Mouse (Mus musculus): ENCODE results near the gene Spns1. TPM values are rescaled to one million over a fixed set of nuclear protein-coding genes. Genes with fewer than 3 reads are reported as not detected.

Spns1 gene
- polyA plus RNA-seq, 1 experiment from 2014 or later: 45.1 TPM

- Histone ChIP-seq H3K9me3 (replicated peaks) (no peaks in the 10 kb centered on the region), H3K9ac (0 out of 2 replicates have a peak within 1 kb of the TSS, but pooled peaks have one; percentile 12), H3K4me3 (0 out of 2 replicates have a peak within 1 kb of the TSS, but pooled peaks have one; percentile 1), H3K27ac (ENCODE audit: poor library complexity, severe bottlenecking) (no peak within 1 kb of the TSS), H3K4me2 (peak within 1 kb of the TSS; percentile 24), H3K27me3 (replicated peaks) (no peaks in the 10 kb centered on the region), H3K4me1 (replicated peaks) (peaks cover 11% of the 10 kb centered on the region), H3K36me3 (peaks cover 55% of the 10 kb centered on the region)
- 53% methylated on average over 13 of the region's 13 CpGs for WGBS
- ATAC-seq (ENCODE audit: insufficient number of reproducible peaks, low FRiP score): 0 out of 2 replicates have a peak, but pooled peaks have one; percentile 22
Observed at GRCm38 (mm10) chr7:126369393-126369792, 7.9 kb downstream of the Spns1 start, which contains the start of gene Lat. Lat (minus strand) TSS chr7:126369570.

- WGBS: 81% methylated on average over 8 of the region's 8 CpGs
- peaks cover 49% of the 10 kb centered on the region for H3K36me3 ChIP-seq
- no peak overlapping the region for H3K27ac ChIP-seq (ENCODE audit: poor library complexity, severe bottlenecking)
- peaks cover 11% of the 10 kb centered on the region for H3K4me1 ChIP-seq (replicated peaks)
- H3K9me3 ChIP-seq (replicated peaks): no peaks in the 10 kb centered on the region
- no peak overlapping the region for H3K4me2 ChIP-seq
- no peak for ATAC-seq (ENCODE audit: insufficient number of reproducible peaks, low FRiP score)
- H3K4me3 ChIP-seq: no peak overlapping the region
- H3K27me3 ChIP-seq (replicated peaks): no peaks in the 10 kb centered on the region
- no peak overlapping the region for H3K9ac ChIP-seq
Observed at GRCm38 (mm10) chr7:126368367-126368766, 8.9 kb downstream of the Spns1 start.

GRCm38 (mm10) chr7:126367636-126368035, 9.6 kb downstream of the Spns1 start:
- 77% methylated on average over 10 of the region's 10 CpGs for WGBS
- H3K27me3 ChIP-seq (replicated peaks): no peaks in the 10 kb centered on the region
- no peak overlapping the region for H3K9ac ChIP-seq
- H3K4me2 ChIP-seq: no peak overlapping the region
- no peak overlapping the region for H3K4me3 ChIP-seq
- ATAC-seq (ENCODE audit: insufficient number of reproducible peaks, low FRiP score): no peak
- peaks cover 11% of the 10 kb centered on the region for H3K4me1 ChIP-seq (replicated peaks)
- H3K36me3 ChIP-seq: peaks cover 43% of the 10 kb centered on the region
- H3K27ac ChIP-seq (ENCODE audit: poor library complexity, severe bottlenecking): no peak overlapping the region
- H3K9me3 ChIP-seq (replicated peaks): no peaks in the 10 kb centered on the region

- no peak overlapping the region for H3K27ac ChIP-seq (ENCODE audit: poor library complexity, severe bottlenecking)
- no peaks in the 10 kb centered on the region for H3K9me3 ChIP-seq (replicated peaks)
- H3K36me3 ChIP-seq: peaks cover 9% of the 10 kb centered on the region; the same call in 1 of the 2 replicates
- H3K4me1 ChIP-seq (replicated peaks): no peaks in the 10 kb centered on the region
- H3K4me3 ChIP-seq: no peak overlapping the region
- no peaks in the 10 kb centered on the region for H3K27me3 ChIP-seq (replicated peaks)
- no peak overlapping the region for H3K9ac ChIP-seq
- ATAC-seq (ENCODE audit: insufficient number of reproducible peaks, low FRiP score): no peak
- 68% methylated on average over 6 of the region's 6 CpGs for WGBS
- H3K4me2 ChIP-seq: no peak overlapping the region
Observed at GRCm38 (mm10) chr7:126363038-126363437, 14.2 kb downstream of the Spns1 start.

- Histone ChIP-seq H3K4me2 (no peak overlapping the region), H3K4me3 (no peak overlapping the region)
- no peak for ATAC-seq (ENCODE audit: insufficient number of reproducible peaks, low FRiP score)
Observed at GRCm38 (mm10) chr7:126359049-126359448, 18.2 kb downstream of the Spns1 start.

GRCm38 (mm10) chr7:126358413-126358812, 18.8 kb downstream of the Spns1 start:
- no peaks in the 10 kb centered on the region for H3K27me3 ChIP-seq (replicated peaks)
- 91% methylated on average over 9 of the region's 9 CpGs for WGBS
- H3K9me3 ChIP-seq (replicated peaks): no peaks in the 10 kb centered on the region
- no peaks in the 10 kb centered on the region for H3K36me3 ChIP-seq
- H3K4me1 ChIP-seq (replicated peaks): peaks cover 22% of the 10 kb centered on the region
- no peak overlapping the region for H3K27ac ChIP-seq (ENCODE audit: poor library complexity, severe bottlenecking)
- ATAC-seq (ENCODE audit: insufficient number of reproducible peaks, low FRiP score): no peak
- H3K4me3 ChIP-seq: no peak overlapping the region
- H3K4me2 ChIP-seq: no peak overlapping the region
- H3K9ac ChIP-seq: no peak overlapping the region

More at GRCm38 (mm10) chr7:126359049-126359448, 18.2 kb downstream of the Spns1 start:
- no peak overlapping the region for H3K27ac ChIP-seq (ENCODE audit: poor library complexity, severe bottlenecking)
- H3K9ac ChIP-seq: no peak overlapping the region
- H3K9me3 ChIP-seq (replicated peaks): no peaks in the 10 kb centered on the region
- H3K36me3 ChIP-seq: 0 out of 2 replicates have a peak, but pooled peaks cover under 1% of the 10 kb centered on the region
- 51% methylated on average over 13 of the region's 13 CpGs for WGBS
- H3K27me3 ChIP-seq (replicated peaks): no peaks in the 10 kb centered on the region
- peaks cover 22% of the 10 kb centered on the region for H3K4me1 ChIP-seq (replicated peaks)

- no peak overlapping the region for H3K27ac ChIP-seq (ENCODE audit: poor library complexity, severe bottlenecking)
Observed at GRCm38 (mm10) chr7:126357838-126358237, 19.4 kb downstream of the Spns1 start.

GRCm38 (mm10) chr7:126356793-126357591, 20.3 kb downstream of the Spns1 start:
- Histone ChIP-seq H3K27ac (ENCODE audit: poor library complexity, severe bottlenecking) (no peak overlapping the region), H3K4me3 (no peak overlapping the region), H3K4me1 (replicated peaks) (peaks cover 22% of the 10 kb centered on the region), H3K27me3 (replicated peaks) (no peaks in the 10 kb centered on the region), H3K4me2 (no peak overlapping the region), H3K9me3 (replicated peaks) (no peaks in the 10 kb centered on the region), H3K36me3 (no peaks in the 10 kb centered on the region), H3K9ac (no peak overlapping the region)
- WGBS: 41% methylated on average over 7 of the region's 7 CpGs
- ATAC-seq (ENCODE audit: insufficient number of reproducible peaks, low FRiP score): no peak; the same call in 1 of the 2 replicates

More at GRCm38 (mm10) chr7:126357838-126358237, 19.4 kb downstream of the Spns1 start:
- Histone ChIP-seq H3K36me3 (no peaks in the 10 kb centered on the region), H3K9ac (no peak overlapping the region), H3K4me1 (replicated peaks) (peaks cover 22% of the 10 kb centered on the region), H3K9me3 (replicated peaks) (no peaks in the 10 kb centered on the region), H3K4me2 (no peak overlapping the region), H3K4me3 (no peak overlapping the region), H3K27me3 (replicated peaks) (no peaks in the 10 kb centered on the region)
- WGBS: 79% methylated on average over 6 of the region's 6 CpGs
- ATAC-seq (ENCODE audit: insufficient number of reproducible peaks, low FRiP score): no peak

- no peaks in the 10 kb centered on the region for H3K9me3 ChIP-seq (replicated peaks)
- no peak for ATAC-seq (ENCODE audit: insufficient number of reproducible peaks, low FRiP score)
- H3K27me3 ChIP-seq (replicated peaks): no peaks in the 10 kb centered on the region
- WGBS: 45% methylated on average over 5 of the region's 5 CpGs
- H3K4me3 ChIP-seq: no peak overlapping the region
- H3K4me2 ChIP-seq: no peak overlapping the region
- no peak overlapping the region for H3K9ac ChIP-seq
- peaks cover 22% of the 10 kb centered on the region for H3K4me1 ChIP-seq (replicated peaks)
- no peaks in the 10 kb centered on the region for H3K36me3 ChIP-seq
- H3K27ac ChIP-seq (ENCODE audit: poor library complexity, severe bottlenecking): no peak overlapping the region
Observed at GRCm38 (mm10) chr7:126355847-126356597, 21.2 kb downstream of the Spns1 start.

GRCm38 (mm10) chr7:126354738-126355614, 22.3 kb downstream of the Spns1 start:
- peak overlapping the region; percentile 41 for H3K27ac ChIP-seq (ENCODE audit: poor library complexity, severe bottlenecking)
- H3K9me3 ChIP-seq (replicated peaks): no peaks in the 10 kb centered on the region
- H3K27me3 ChIP-seq (replicated peaks): no peaks in the 10 kb centered on the region

More at GRCm38 (mm10) chr7:126354738-126355614, 22.3 kb downstream of the Spns1 start:
- peaks cover 22% of the 10 kb centered on the region for H3K4me1 ChIP-seq (replicated peaks)
- H3K4me3 ChIP-seq: no peak overlapping the region
- WGBS: 46% methylated on average over 14 of the region's 14 CpGs
- peak; percentile 47; the same call in 1 of the 2 replicates for ATAC-seq (ENCODE audit: insufficient number of reproducible peaks, low FRiP score)
- no peak overlapping the region for H3K9ac ChIP-seq
- H3K4me2 ChIP-seq: no peak overlapping the region
- H3K36me3 ChIP-seq: no peaks in the 10 kb centered on the region
